8 mouse cellular contexts compared by ENCODE assay signal in genomic region chr2:31688074-31688925, GRCm38 (mm10). TPM values are rescaled to one million over a fixed set of nuclear protein-coding genes. Genes with fewer than 3 reads are reported as not detected.
DNase-seq lines count a peak whose midpoint lies in the region; ATAC-seq and TF ChIP-seq lines count a peak whose summit lies in the region.

TSS of gene Abl1 (plus strand) at chr2:31688376.

- peak within 1 kb of the TSS; percentile 98 for H3K27ac ChIP-seq in hindbrain, embryonic 10.5 days
- H3K27ac ChIP-seq in lung, postnatal 0 days (ENCODE audit: low read length): peak within 1 kb of the TSS; percentile 94

- peak; percentile 99 for ATAC-seq in frontal cortex, adult (ENCODE audit: low TSS enrichment)
- ATAC-seq in lung, postnatal 0 days: peak; percentile 99

- peak; percentile 97 for DNase-seq in MN1 (ENCODE audit: low spot score)
- peak; percentile 97 for DNase-seq in cerebellum, adult 9-10 months
- DNase-seq in hindbrain, embryonic 10.5 days (ENCODE audit: low spot score): peak; percentile 96
- DNase-seq in layer of hippocampus, adult 9-11 months: peak; percentile 98
- peak; percentile 99 for DNase-seq in lung, postnatal 0 days (ENCODE audit: low spot score)
- DNase-seq in ovary, postnatal 14 days (ENCODE audit: low spot score): peak; percentile 82
- DNase-seq in thymus, postnatal 14 days: peak; percentile 93

- peaks cover 17% of the 10 kb centered on the region for H3K36me3 ChIP-seq in hindbrain, embryonic 10.5 days
- H3K36me3 ChIP-seq in lung, postnatal 0 days (ENCODE audit: insufficient read depth, low read length): no peaks in the 10 kb centered on the region

- WGBS in hindbrain, embryonic 10.5 days: under 1% methylated on average over 64 of the region's 64 CpGs
- under 1% methylated on average over 63 of the region's 64 CpGs for WGBS in lung, postnatal 0 days

- H3K9me3 ChIP-seq in hindbrain, embryonic 10.5 days: no peaks in the 10 kb centered on the region
- H3K9me3 ChIP-seq in lung, postnatal 0 days (ENCODE audit: low read length): no peaks in the 10 kb centered on the region

- TF ChIP-seq EP300 in lung, postnatal 0 days (IDR thresholded peaks at IDR 0.05): peak; percentile 47; the same call in 1 of the 2 replicates

- H3K4me2 ChIP-seq in lung, postnatal 0 days (replicated peaks; ENCODE audit: low read depth, low read length): peak within 1 kb of the TSS; percentile 92

- H3K27me3 ChIP-seq in hindbrain, embryonic 10.5 days (ENCODE audit: insufficient read depth, poor library complexity, severe bottlenecking): no peaks in the 10 kb centered on the region
- no peaks in the 10 kb centered on the region for H3K27me3 ChIP-seq in lung, postnatal 0 days (replicated peaks; ENCODE audit: insufficient read depth, low read length)

- peak within 1 kb of the TSS; percentile 95 for H3K4me3 ChIP-seq in hindbrain, embryonic 10.5 days
- peak within 1 kb of the TSS; percentile 94 for H3K4me3 ChIP-seq in lung, postnatal 0 days (ENCODE audit: low read depth, low read length)

- peak within 1 kb of the TSS; percentile 95 for H3K9ac ChIP-seq in lung, postnatal 0 days (replicated peaks; ENCODE audit: low read depth)

- TF ChIP-seq CTCF in lung, postnatal 0 days (IDR thresholded peaks at IDR 0.05): peak; percentile 65

- H3K4me1 ChIP-seq in hindbrain, embryonic 10.5 days (replicated peaks): peaks cover 47% of the 10 kb centered on the region
- H3K4me1 ChIP-seq in lung, postnatal 0 days (ENCODE audit: insufficient read depth, low read depth, low read length): peaks cover 3% of the 10 kb centered on the region; the same call in 1 of the 2 replicates

RNA-seq across cellular contexts. Expression of gene Abl1, which starts in this region (rescaled TPM):
- 43.9 and 47.5 TPM in 2 replicates for polyA plus RNA-seq in hindbrain, embryonic 10.5 days (2016; fragmentation: Nextera tagmentation; extraction: Ambion mirVana)
- polyA plus RNA-seq in lung, postnatal 0 days (2015; fragmentation: Nextera tagmentation; extraction: Ambion mirVana): 15.6 and 16.3 TPM in 2 replicates

Comparison
In these comparisons a context has a peak if more than half of its experiments do, and no peak if none do; other contexts are left out.
1. Peak in every context shown above with its lines: DNase-seq, ATAC-seq, H3K4me3 ChIP-seq and H3K27ac ChIP-seq.